Mouse (Mus musculus) midbrain, embryonic 12.5 days (tissue): ENCODE results near the gene Lrrc1. TPM values are rescaled to one million over a fixed set of nuclear protein-coding genes. Genes with fewer than 3 reads are reported as not detected.

Experiments
- ATAC-seq: fragments of 200-750 bp; cut with Nextera tagmentation; 2 replicates; pipeline ENCODE4 v1.8.0; 2017; ENCODE audit warnings: low read depth, moderate TSS enrichment, moderate library complexity; ENCODE audit not compliant: low FRiP score
- H3K27ac ChIP-seq: fragments of 300-500 bp; sonication (generic); replicated peaks from 2 replicates; pipeline ENCODE4 v1.5.1; 2016; ENCODE audit warnings: mild to moderate bottlenecking
- H3K27me3 ChIP-seq: fragments of 300-500 bp; sonication (generic); 2 replicates; pipeline ENCODE4 v1.6.1; 2016; ENCODE audit warnings: mild to moderate bottlenecking
- H3K36me3 ChIP-seq: fragments of 300-500 bp; sonication (generic); 2 replicates; pipeline ENCODE4 v1.6.1; 2016
- H3K4me1 ChIP-seq: fragments of 300-500 bp; sonication (generic); 2 replicates; pipeline ENCODE4 v1.6.1; 2016
- H3K4me2 ChIP-seq: fragments of 300-500 bp; sonication (generic); replicated peaks from 2 replicates; pipeline ENCODE4 v1.6.1; 2016; ENCODE audit warnings: mild to moderate bottlenecking, moderate library complexity
- H3K4me3 ChIP-seq: fragments of 300-500 bp; sonication (generic); 2 replicates; pipeline ENCODE4 v1.5.1; 2016; ENCODE audit warnings: mild to moderate bottlenecking
- H3K9ac ChIP-seq: fragments of 300-500 bp; sonication (generic); replicated peaks from 2 replicates; pipeline ENCODE4 v1.6.1; 2016; ENCODE audit warnings: mild to moderate bottlenecking, moderate library complexity
- H3K9me3 ChIP-seq: fragments of 300-500 bp; sonication (generic); 2 replicates; pipeline ENCODE4 v1.6.1; 2016; ENCODE audit warnings: mild to moderate bottlenecking
- WGBS: fragments of 180-500 bp; shearing (Covaris S2); methylation state at CpG from one replicate; pipeline ENCODE4 v1.1.7; 2016; 5-methylcytosine and 5-hydroxymethylcytosine counted together
- polyA plus RNA-seq: library from polyadenylated mRNA; unstranded; fragments of >200 nt; fragmentation: Nextera tagmentation; extraction: Ambion mirVana; gene quantifications from 2 replicates; pipeline ENCODE4 v1.2.1, GENCODE M21; 2016

The Lrrc1 gene
- polyA plus RNA-seq, 1 experiment from 2014 or later = 6.9 TPM

DNA sequence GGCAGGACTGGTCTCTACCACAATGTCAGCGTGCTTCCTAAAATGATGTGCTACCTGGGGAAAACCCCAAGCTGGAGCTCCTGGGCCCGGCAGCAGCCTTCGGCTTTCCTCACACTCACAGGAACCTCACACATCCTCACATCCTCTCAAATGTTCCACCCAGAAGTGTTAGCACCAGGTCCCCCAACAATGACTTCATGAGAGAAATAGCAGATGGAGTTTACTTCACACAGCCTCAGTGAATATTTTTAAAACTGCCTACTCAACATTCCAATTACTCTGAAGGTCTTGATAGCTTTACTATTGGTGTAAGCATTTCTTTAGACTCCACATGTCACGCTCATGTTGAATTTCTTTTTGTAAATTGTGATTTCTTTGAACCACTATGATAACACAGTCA, 27.2 kb upstream of the Lrrc1 start:
- Histone ChIP-seq H3K27me3 (peaks cover 5% of the 10 kb centered on the region; the same call in 1 of the 2 replicates), H3K4me3 (no peak overlapping the region), H3K4me2 (no peak overlapping the region), H3K27ac (no peak overlapping the region), H3K9me3 (no peaks in the 10 kb centered on the region), H3K9ac (no peak overlapping the region), H3K36me3 (no peaks in the 10 kb centered on the region), H3K4me1 (peaks cover 7% of the 10 kb centered on the region)
- WGBS = 94% methylated on average over 4 of the region's 4 CpGs
- ATAC-seq = no peak

- 15% methylated on average over 13 of the region's 13 CpGs for WGBS
- Histone ChIP-seq H3K4me2 (peak overlapping the region; percentile 22), H3K4me3 (no peak overlapping the region), H3K4me1 (peaks cover 7% of the 10 kb centered on the region), H3K9ac (no peak overlapping the region), H3K36me3 (no peaks in the 10 kb centered on the region), H3K9me3 (no peaks in the 10 kb centered on the region), H3K27me3 (peaks cover 5% of the 10 kb centered on the region; the same call in 1 of the 2 replicates), H3K27ac (0 out of 2 replicates have a peak overlapping the region, but pooled peaks have one; percentile 6)
- ATAC-seq = peak; percentile 58
Observed at GRCm38 (mm10) chr9:77568789-77569506, 24.3 kb upstream of the Lrrc1 start.

DNA sequence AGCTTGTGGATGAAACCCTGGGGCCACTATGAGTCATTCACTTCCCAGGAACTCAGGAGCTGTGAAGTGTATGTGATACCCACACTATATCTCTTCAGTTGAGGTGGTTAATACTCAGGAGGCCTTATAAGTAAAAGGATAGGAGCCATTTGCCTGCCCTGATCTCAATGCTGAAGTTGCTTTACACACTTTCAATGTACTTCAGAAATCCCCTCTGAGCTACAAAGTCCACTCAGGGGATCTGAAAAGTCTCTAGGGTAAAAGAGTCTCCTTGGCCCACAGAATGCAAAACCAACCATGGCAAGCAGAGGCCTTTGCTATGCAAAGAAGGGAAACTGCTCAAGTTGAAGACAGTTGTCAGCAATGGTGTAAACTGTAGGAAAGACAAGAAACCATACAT, 17.2 kb upstream of the Lrrc1 start:
- Histone ChIP-seq H3K4me2 (no peak overlapping the region), H3K4me3 (no peak overlapping the region), H3K27me3 (no peaks in the 10 kb centered on the region), H3K9ac (no peak overlapping the region), H3K4me1 (no peaks in the 10 kb centered on the region), H3K9me3 (0 out of 2 replicates have a peak, but pooled peaks cover 5% of the 10 kb centered on the region), H3K27ac (no peak overlapping the region), H3K36me3 (no peaks in the 10 kb centered on the region)
- no peak for ATAC-seq

DNA sequence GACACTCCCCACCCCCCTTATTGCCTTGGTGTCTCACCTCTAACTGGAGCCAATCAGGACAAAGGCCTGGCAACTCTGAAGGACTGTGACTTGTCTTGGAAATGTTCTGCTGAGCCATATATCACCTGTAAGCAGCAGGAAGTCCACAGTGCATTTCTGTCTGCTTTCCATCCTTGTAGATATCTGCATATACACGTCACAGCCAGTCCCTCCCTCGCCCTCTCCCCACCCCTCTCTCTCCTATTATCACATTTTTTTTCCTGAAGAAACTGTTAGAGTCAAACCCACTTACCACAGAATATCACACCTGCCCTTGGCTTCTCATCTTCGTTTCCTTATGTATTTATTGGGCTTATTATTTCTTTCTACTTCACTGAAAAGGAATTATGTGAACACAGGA, 13.3 kb upstream of the Lrrc1 start:
- Histone ChIP-seq H3K27me3 (0 out of 2 replicates have a peak, but pooled peaks cover 6% of the 10 kb centered on the region), H3K27ac (no peak overlapping the region), H3K36me3 (no peaks in the 10 kb centered on the region), H3K4me3 (no peak overlapping the region), H3K4me1 (no peaks in the 10 kb centered on the region), H3K9me3 (0 out of 2 replicates have a peak, but pooled peaks cover 1% of the 10 kb centered on the region), H3K4me2 (no peak overlapping the region), H3K9ac (no peak overlapping the region)
- 85% methylated on average over 3 of the region's 3 CpGs for whole genome bisulfite sequencing
- no peak for ATAC-seq

DNA sequence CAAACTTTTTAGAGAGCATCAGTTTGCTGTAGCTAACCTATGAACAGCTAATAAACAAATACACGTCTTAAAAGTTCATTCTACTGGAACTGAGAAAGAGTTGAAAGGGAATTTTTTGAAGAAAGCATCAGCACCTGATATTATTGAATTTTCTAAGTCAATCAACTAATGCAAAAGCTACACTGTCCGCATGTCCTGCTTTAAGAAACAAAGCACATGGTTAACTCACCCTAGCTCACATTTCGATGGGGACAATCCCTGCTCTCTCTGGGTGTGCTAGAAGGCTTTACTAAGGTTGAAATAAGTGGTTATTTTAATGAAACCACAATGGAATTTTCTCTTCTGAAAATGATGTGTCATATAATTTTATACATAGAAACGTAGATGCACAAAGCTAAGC, 12.5 kb upstream of the Lrrc1 start:
- H3K27me3 ChIP-seq = 0 out of 2 replicates have a peak, but pooled peaks cover 6% of the 10 kb centered on the region
- no peak for ATAC-seq
- H3K4me3 ChIP-seq = no peak overlapping the region
- 86% methylated on average over 4 of the region's 4 CpGs for WGBS
- no peak overlapping the region for H3K27ac ChIP-seq
- no peak overlapping the region for H3K4me2 ChIP-seq
- H3K9ac ChIP-seq = no peak overlapping the region
- H3K9me3 ChIP-seq = no peaks in the 10 kb centered on the region
- no peaks in the 10 kb centered on the region for H3K36me3 ChIP-seq
- no peaks in the 10 kb centered on the region for H3K4me1 ChIP-seq

GRCm38 (mm10) chr9:77556435-77556834, 11.8 kb upstream of the Lrrc1 start:
- no peaks in the 10 kb centered on the region for H3K4me1 ChIP-seq
- no peak overlapping the region for H3K4me2 ChIP-seq
- H3K36me3 ChIP-seq = no peaks in the 10 kb centered on the region
- H3K4me3 ChIP-seq = no peak overlapping the region
- no peaks in the 10 kb centered on the region for H3K9me3 ChIP-seq
- WGBS = 88% methylated on average over 9 of the region's 9 CpGs
- no peak overlapping the region for H3K9ac ChIP-seq
- ATAC-seq = no peak
- 0 out of 2 replicates have a peak, but pooled peaks cover 6% of the 10 kb centered on the region for H3K27me3 ChIP-seq
- no peak overlapping the region for H3K27ac ChIP-seq

DNA sequence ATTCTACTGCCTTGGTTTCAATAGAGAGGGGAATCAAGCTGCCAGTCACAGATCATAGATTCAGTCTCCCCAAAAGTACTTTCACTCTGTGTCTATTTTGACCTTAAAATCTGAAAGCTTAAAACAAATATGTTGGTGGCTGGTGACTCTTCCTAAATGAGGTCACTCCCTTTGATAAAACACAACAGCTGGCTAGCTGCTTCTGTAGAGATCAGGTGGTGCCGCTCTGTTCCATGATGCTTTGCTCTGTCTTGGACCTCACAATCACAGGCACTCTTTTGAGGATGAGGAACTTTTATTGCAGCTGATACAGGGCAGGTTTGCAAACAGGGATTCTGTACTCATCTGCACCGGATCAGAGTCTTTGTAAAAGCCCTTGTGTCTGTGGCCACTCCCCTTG, 8.8 kb upstream of the Lrrc1 start:
- H3K9me3 ChIP-seq = no peaks in the 10 kb centered on the region
- H3K9ac ChIP-seq = no peak overlapping the region
- no peak overlapping the region for H3K27ac ChIP-seq
- WGBS = 66% methylated on average over 2 of the region's 2 CpGs
- H3K36me3 ChIP-seq = no peaks in the 10 kb centered on the region
- no peak for ATAC-seq
- H3K4me1 ChIP-seq = peaks cover under 1% of the 10 kb centered on the region; the same call in 1 of the 2 replicates
- H3K4me2 ChIP-seq = no peak overlapping the region
- no peak overlapping the region for H3K4me3 ChIP-seq
- H3K27me3 ChIP-seq = 0 out of 2 replicates have a peak, but pooled peaks cover 6% of the 10 kb centered on the region

- Histone ChIP-seq H3K4me3 (no peak overlapping the region), H3K27me3 (0 out of 2 replicates have a peak, but pooled peaks cover 7% of the 10 kb centered on the region), H3K27ac (no peak overlapping the region), H3K9me3 (no peaks in the 10 kb centered on the region), H3K9ac (no peak overlapping the region), H3K4me2 (no peak overlapping the region), H3K36me3 (no peaks in the 10 kb centered on the region), H3K4me1 (peaks cover 5% of the 10 kb centered on the region; the same call in 1 of the 2 replicates)
- WGBS = 71% methylated on average over 7 of the region's 7 CpGs
- ATAC-seq = no peak
Observed at GRCm38 (mm10) chr9:77551036-77551512, 6.4 kb upstream of the Lrrc1 start.

- H3K27me3 ChIP-seq = peaks cover 32% of the 10 kb centered on the region
- H3K9ac ChIP-seq = no peak overlapping the region
- peaks cover 25% of the 10 kb centered on the region for H3K4me1 ChIP-seq
- no peak overlapping the region for H3K27ac ChIP-seq
- no peaks in the 10 kb centered on the region for H3K36me3 ChIP-seq
- no peak overlapping the region for H3K4me3 ChIP-seq
- ATAC-seq = no peak
- no peaks in the 10 kb centered on the region for H3K9me3 ChIP-seq
- WGBS = 58% methylated on average over 3 of the region's 3 CpGs
- H3K4me2 ChIP-seq = no peak overlapping the region
Observed at GRCm38 (mm10) chr9:77546010-77546409, 1.3 kb upstream of the Lrrc1 start.

DNA sequence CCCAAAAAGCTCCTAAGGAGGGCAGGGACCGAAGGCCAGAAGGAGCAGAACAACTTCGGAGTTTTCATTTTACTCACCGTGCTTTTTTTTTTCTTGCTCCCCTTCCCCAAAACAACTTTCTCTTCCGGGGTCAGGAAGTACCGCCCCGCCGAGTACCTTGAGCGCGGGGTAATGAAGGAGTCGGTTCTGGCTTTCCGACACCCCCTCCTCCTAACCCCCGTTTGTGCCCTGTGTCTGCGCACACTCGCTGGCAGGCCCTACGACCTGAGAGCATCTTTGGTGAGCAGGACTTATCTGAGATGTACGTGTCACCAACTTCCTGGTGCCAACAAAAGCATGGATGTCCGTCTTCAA, 375 bp upstream of the Lrrc1 start:
- ATAC-seq = peak; percentile 48

DNA sequence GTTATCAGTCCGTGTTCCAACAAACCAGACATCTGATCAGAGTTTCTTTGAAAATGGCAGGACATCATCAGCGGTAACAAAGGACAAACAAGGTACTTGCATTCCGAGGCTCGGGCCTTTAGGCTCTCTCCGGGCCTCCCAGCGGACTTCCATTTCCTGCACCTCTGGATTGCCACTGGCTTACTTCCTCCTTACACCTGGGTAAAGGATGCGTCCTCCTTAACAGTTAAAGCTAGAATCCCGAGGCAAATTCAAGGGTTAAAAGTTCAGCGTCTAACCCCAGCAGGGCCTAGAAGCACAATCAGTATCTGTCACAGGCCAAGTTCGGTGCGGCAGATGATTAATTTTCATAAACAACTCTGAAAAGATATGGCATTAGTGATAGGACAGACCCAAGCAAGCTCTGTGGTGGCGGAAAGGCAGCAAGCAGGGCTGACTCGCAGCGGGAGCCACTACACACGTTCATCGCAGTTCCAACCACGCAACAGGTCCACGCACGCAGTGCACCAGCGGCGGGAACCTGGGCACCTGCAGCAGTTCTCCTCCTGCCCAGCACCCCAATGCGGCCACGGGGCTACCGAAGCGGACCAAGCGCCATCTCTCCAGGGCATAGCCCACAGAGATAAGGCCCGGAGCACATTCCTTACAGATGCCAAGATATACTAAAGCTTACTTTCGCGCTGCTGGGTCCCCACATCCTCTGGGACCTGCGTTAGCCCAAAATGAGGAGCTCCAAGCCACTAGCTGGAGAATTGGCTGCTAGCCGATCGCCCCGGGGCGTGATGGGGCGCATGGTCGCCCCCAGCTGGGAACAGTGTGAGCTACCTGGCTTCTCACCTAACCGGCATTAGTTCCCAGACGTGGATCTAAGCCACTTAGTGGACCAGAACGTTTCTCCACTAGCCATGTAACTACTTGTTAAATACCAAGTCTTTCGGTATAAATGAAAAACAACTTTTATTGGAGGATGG, 1.0 kb downstream of the Lrrc1 start:
- Histone ChIP-seq H3K9ac (peak overlapping the region; percentile 71), H3K4me3 (peak overlapping the region; percentile 81), H3K27me3 (peaks cover 36% of the 10 kb centered on the region), H3K4me2 (peak overlapping the region; percentile 97), H3K36me3 (no peaks in the 10 kb centered on the region), H3K9me3 (no peaks in the 10 kb centered on the region), H3K27ac (no peak overlapping the region), H3K4me1 (peaks cover 25% of the 10 kb centered on the region)
- WGBS = 1% methylated on average over 40 of the region's 40 CpGs
- peak; percentile 20 for ATAC-seq

More for the DNA sequence above, 375 bp upstream of the Lrrc1 start:
- H3K36me3 ChIP-seq = no peaks in the 10 kb centered on the region
- peaks cover 32% of the 10 kb centered on the region for H3K27me3 ChIP-seq
- H3K27ac ChIP-seq = no peak overlapping the region
- H3K4me3 ChIP-seq = peak overlapping the region; percentile 81
- peak overlapping the region; percentile 71 for H3K9ac ChIP-seq
- H3K4me2 ChIP-seq = peak overlapping the region; percentile 97
- under 1% methylated on average over 17 of the region's 17 CpGs for WGBS
- peaks cover 25% of the 10 kb centered on the region for H3K4me1 ChIP-seq
- H3K9me3 ChIP-seq = no peaks in the 10 kb centered on the region

DNA sequence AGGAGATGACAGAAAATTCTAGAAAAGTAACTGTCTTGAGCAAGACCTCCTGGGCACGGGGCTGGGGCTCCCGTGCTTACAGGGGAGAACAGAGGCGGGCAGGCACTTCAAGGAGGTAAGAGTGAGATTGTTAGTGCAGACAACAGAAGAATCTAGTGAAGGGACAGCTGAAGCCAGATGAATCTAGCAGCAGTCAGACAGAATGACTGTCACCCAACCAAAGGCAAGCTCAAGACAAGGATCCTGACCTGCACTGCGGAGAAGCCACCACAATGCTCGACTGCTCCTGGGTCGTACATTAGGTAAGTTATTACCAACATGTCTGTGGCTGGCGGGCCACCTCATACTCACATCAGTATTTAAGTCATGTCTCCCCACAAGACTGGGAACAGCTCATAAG, 3.1 kb downstream of the Lrrc1 start:
- H3K4me2 ChIP-seq = no peak overlapping the region
- H3K9me3 ChIP-seq = no peaks in the 10 kb centered on the region
- no peak overlapping the region for H3K9ac ChIP-seq
- no peak overlapping the region for H3K27ac ChIP-seq
- no peaks in the 10 kb centered on the region for H3K36me3 ChIP-seq
- peaks cover 42% of the 10 kb centered on the region for H3K27me3 ChIP-seq
- peaks cover 27% of the 10 kb centered on the region for H3K4me1 ChIP-seq
- no peak overlapping the region for H3K4me3 ChIP-seq
- WGBS = 94% methylated on average over 7 of the region's 7 CpGs
- no peak for ATAC-seq
